Mouse (Mus musculus) brain, embryonic 14.5 days (tissue): ENCODE results near the gene Ahctf1. TPM values are rescaled to one million over a fixed set of nuclear protein-coding genes. Genes with fewer than 3 reads are reported as not detected.
"Not testable (repeated sequence)": the region's sequence is repeated elsewhere in the genome, so short reads cannot be mapped to it uniquely, and the experiment has no call there.

ENCODE experiments used
- DNase-seq: peaks from one replicate; pipeline ENCODE4 v3.0.0-alpha.2; 2011; ENCODE audit warnings: low read depth
- CTCF ChIP-seq: fragments of 200-500 bp; IDR thresholded peaks from 2 replicates; pipeline ENCODE4 v1.5.1; 2012; ENCODE audit warnings: inconsistent platforms, mild to moderate bottlenecking, moderate library complexity, borderline replicate concordance; ENCODE audit not compliant: insufficient read depth, insufficient read length; ENCODE audit errors: extremely low read depth
- POLR2A ChIP-seq: fragments of 200-500 bp; IDR thresholded peaks from 2 replicates; pipeline ENCODE4 v1.6.1; 2012; ENCODE audit warnings: mild to moderate bottlenecking, inconsistent platforms, borderline replicate concordance; ENCODE audit not compliant: poor library complexity, insufficient read depth, insufficient read length, severe bottlenecking; ENCODE audit errors: extremely low read depth
- polyA plus RNA-seq: library from polyadenylated mRNA; depleted of rRNA; stranded (reverse); fragments of >200 nt; gene quantifications from 2 replicates; pipeline ENCODE4 v1.2.3, GENCODE M21; 2012

The Ahctf1 gene
- polyA plus RNA-seq, 1 experiment, result 32.3 TPM

- TF ChIP-seq POLR2A, result no peak
- TF ChIP-seq CTCF, result no peak
- no peak for DNase-seq
These were observed 67.0 kb downstream of the Ahctf1 start for GRCm38 (mm10) chr1:179736483-179736882.

- TF ChIP-seq CTCF (peak; percentile 80), POLR2A (no peak)
- DNase-seq, result peak; percentile 33
These were observed 68.7 kb downstream of the Ahctf1 start for GRCm38 (mm10) chr1:179734500-179735474.

GRCm38 (mm10) chr1:179731391-179731790, 72.1 kb downstream of the Ahctf1 start:
- TF ChIP-seq CTCF (no peak), POLR2A (no peak)
- no peak for DNase-seq

- TF ChIP-seq CTCF (no peak), POLR2A (no peak)
- DNase-seq, result no peak
These were observed 74.8 kb downstream of the Ahctf1 start for GRCm38 (mm10) chr1:179728661-179729060.

- no peak for DNase-seq
- TF ChIP-seq CTCF (no peak), POLR2A (no peak)
These were observed 80.5 kb downstream of the Ahctf1 start for GRCm38 (mm10) chr1:179722811-179723469.

GRCm38 (mm10) chr1:179715786-179716185, 87.7 kb downstream of the Ahctf1 start:
- no peak for DNase-seq
- TF ChIP-seq POLR2A, result no peak
- no peak for TF ChIP-seq CTCF

GRCm38 (mm10) chr1:179715289-179715688, 88.2 kb downstream of the Ahctf1 start:
- DNase-seq, result not testable (repeated sequence)

- DNase-seq, result no peak
- TF ChIP-seq POLR2A (no peak), CTCF (no peak)
These were observed 90.1 kb downstream of the Ahctf1 start for GRCm38 (mm10) chr1:179713367-179713766.

GRCm38 (mm10) chr1:179712658-179713057, 90.8 kb downstream of the Ahctf1 start:
- TF ChIP-seq POLR2A (no peak), CTCF (no peak)
- no peak for DNase-seq

- TF ChIP-seq POLR2A (no peak), CTCF (no peak)
- no peak for DNase-seq
These were observed 92.7 kb downstream of the Ahctf1 start for GRCm38 (mm10) chr1:179710739-179711138.

GRCm38 (mm10) chr1:179709390-179709789, 94.1 kb downstream of the Ahctf1 start:
- no peak for TF ChIP-seq CTCF
- TF ChIP-seq POLR2A, result no peak
- peak; percentile 29 for DNase-seq
